In genomic region chr4:106571081-106571724, GRCm38 (mm10) we compare ENCODE assay signal across 27 mouse cellular contexts. TPM values are rescaled to one million over a fixed set of nuclear protein-coding genes. Genes with fewer than 3 reads are reported as not detected.
DNase-seq lines count a peak whose midpoint lies in the region; ATAC-seq and TF ChIP-seq lines count a peak whose summit lies in the region.
"Had no signal": no experiment of that assay in that cellular context is flagged by ENCODE, and none has a peak within 500 bp of the region (broad histone marks: within the 10 kb centered on the region; RNA-seq: fewer than 3 reads in every experiment).

No protein-coding gene starts in this region.

- TF ChIP-seq CTCF in liver, adult 2 months (IDR thresholded peaks at IDR 0.05; ENCODE audit: low read depth, low read length): no peak

- peaks cover 79% of the 10 kb centered on the region for H3K36me3 ChIP-seq in liver, adult 2 months (ENCODE audit: control insufficient read depth, insufficient read depth, low read length)
- peaks cover 100% of the 10 kb centered on the region for H3K36me3 ChIP-seq in liver, embryonic 12.5 days
- peaks cover 20% of the 10 kb centered on the region for H3K36me3 ChIP-seq in myocyte (ENCODE audit: control insufficient read depth, insufficient read depth)

- no peak overlapping the region for H3K9ac ChIP-seq in liver, adult 2 months (ENCODE audit: low read depth, low read length)
- H3K9ac ChIP-seq in liver, embryonic 12.5 days: no peak overlapping the region
- H3K9ac ChIP-seq: forebrain, embryonic 13.5 days; heart, embryonic 15.5 days; kidney, embryonic 15.5 days; liver, embryonic 14.5 days; midbrain, embryonic 15.5 days; neural tube, embryonic 15.5 days; stomach, embryonic 15.5 days had no signal

- H3K79me2 ChIP-seq in liver, adult 2 months (ENCODE audit: control insufficient read depth, insufficient read depth, low read length): peaks cover 19% of the 10 kb centered on the region; the same call in 1 of the 2 replicates
- H3K79me2 ChIP-seq in myocyte (ENCODE audit: control insufficient read depth, insufficient read depth): peaks cover 37% of the 10 kb centered on the region

- H3K27ac ChIP-seq in liver, adult 2 months (replicated peaks; ENCODE audit: insufficient read depth, low read depth, low read length): no peak overlapping the region
- H3K27ac ChIP-seq in liver, embryonic 12.5 days: no peak overlapping the region
- H3K27ac ChIP-seq: forebrain, embryonic 13.5 days; heart, embryonic 15.5 days; hindbrain, embryonic 10.5 days; kidney, embryonic 15.5 days; limb, embryonic 10.5 days; liver, embryonic 14.5 days; midbrain, embryonic 15.5 days; neural tube, embryonic 15.5 days; stomach, embryonic 15.5 days had no signal

- H3K27me3 ChIP-seq in liver, adult 2 months (ENCODE audit: control insufficient read depth, insufficient read depth, low read length): no peaks in the 10 kb centered on the region
- no peaks in the 10 kb centered on the region for H3K27me3 ChIP-seq in liver, embryonic 12.5 days (replicated peaks)
- no peaks in the 10 kb centered on the region for H3K27me3 ChIP-seq in myocyte (ENCODE audit: control insufficient read depth, insufficient read depth, insufficient read length)
- H3K27me3 ChIP-seq: forebrain, embryonic 13.5 days; heart, embryonic 15.5 days; kidney, embryonic 15.5 days; midbrain, embryonic 15.5 days; neural tube, embryonic 15.5 days; stomach, embryonic 15.5 days had no signal

- peak; percentile 44 for DNase-seq in liver, adult 2 months (ENCODE audit: extremely low read depth, low read depth, low spot score)
- DNase-seq in cerebellum, adult 11-12 months: peak; percentile 44
- DNase-seq in cerebellum, adult 9-11 months: peak; percentile 45
- no peak for DNase-seq in urinary bladder, adult 18-20 months (ENCODE audit: low spot score in 2 of 2)
- DNase-seq in kidney, adult 9 months: no peak
- DNase-seq: adrenal gland, adult 2 months; gastrocnemius, postnatal 25 days; kidney, postnatal 4 days; layer of hippocampus, adult 9-11 months; lung, postnatal 10 days; right cerebral cortex, postnatal 25 days; thymus, adult 2 months had no signal

- no peak for ATAC-seq in liver, embryonic 12.5 days
- ATAC-seq: forebrain, embryonic 13.5 days; midbrain, embryonic 15.5 days had no signal

- H3K9me3 ChIP-seq in liver, embryonic 12.5 days (replicated peaks): no peaks in the 10 kb centered on the region
- H3K9me3 ChIP-seq: forebrain, embryonic 13.5 days; heart, embryonic 15.5 days; hindbrain, embryonic 10.5 days; kidney, embryonic 15.5 days; limb, embryonic 10.5 days; midbrain, embryonic 15.5 days; neural tube, embryonic 15.5 days; stomach, embryonic 15.5 days had no signal

- no peak overlapping the region for H3ac ChIP-seq in myocyte (ENCODE audit: control insufficient read depth, insufficient read length)

- 61% methylated on average over 11 of the region's 11 CpGs for WGBS in liver, adult 2 months
- WGBS in liver, embryonic 12.5 days (ENCODE audit: insufficient replicate concordance): 86% methylated on average over 11 of the region's 11 CpGs

- no peak for TF ChIP-seq POLR2A in liver, adult 2 months (IDR thresholded peaks at IDR 0.05; ENCODE audit: extremely low read depth, insufficient read depth, low read length)
- no peak for TF ChIP-seq POLR2A in myocyte (IDR thresholded peaks at IDR 0.05; ENCODE audit: insufficient read length, low read depth)

- no peak overlapping the region for H3K4me3 ChIP-seq in liver, adult 2 months (ENCODE audit: insufficient read depth, low read depth, low read length)
- H3K4me3 ChIP-seq in liver, embryonic 12.5 days: no peak overlapping the region
- no peak overlapping the region for H3K4me3 ChIP-seq in myocyte
- H3K4me3 ChIP-seq: forebrain, embryonic 13.5 days; heart, embryonic 15.5 days; hindbrain, embryonic 10.5 days; kidney, embryonic 15.5 days; limb, embryonic 10.5 days; midbrain, embryonic 15.5 days; neural tube, embryonic 15.5 days; stomach, embryonic 15.5 days had no signal

- H3K4me2 ChIP-seq in liver, embryonic 12.5 days: no peak overlapping the region
- peak overlapping the region; percentile 46 for H3K4me2 ChIP-seq in myocyte (ENCODE audit: low read depth)
- H3K4me2 ChIP-seq: forebrain, embryonic 13.5 days; heart, embryonic 15.5 days; kidney, embryonic 15.5 days; midbrain, embryonic 15.5 days; neural tube, embryonic 15.5 days; stomach, embryonic 15.5 days had no signal

- H3K4me1 ChIP-seq in liver, adult 2 months (ENCODE audit: control insufficient read depth, insufficient read depth, low read length): no peaks in the 10 kb centered on the region; the same call in 1 of the 2 replicates
- 0 out of 2 replicates have a peak, but pooled peaks cover 11% of the 10 kb centered on the region for H3K4me1 ChIP-seq in liver, embryonic 12.5 days
- H3K4me1 ChIP-seq: forebrain, embryonic 13.5 days; hindbrain, embryonic 10.5 days; kidney, embryonic 15.5 days; neural tube, embryonic 15.5 days; stomach, embryonic 15.5 days had no signal

TF ChIP-seq in myocyte, 11 proteins besides CTCF, POLR2A, EP300 and RAD21:
- no peak for TF ChIP-seq POLR2AphosphoS2 (IDR thresholded peaks at IDR 0.05; ENCODE audit: insufficient read length, low read depth)
- no peak for TF ChIP-seq MAX (IDR thresholded peaks at IDR 0.05; ENCODE audit: low read depth)
- peak in 2 of 3 experiments; percentile 42 to 94 for TF ChIP-seq MYOG (IDR thresholded peaks at IDR 0.05; ENCODE audit: control insufficient read depth in 1 of 3, insufficient read depth in 1 of 3, insufficient read length in 2 of 3, low read depth in 2 of 3)
- peak in 2 of 3 experiments; percentile 81 to 85 for TF ChIP-seq MYOD1 (IDR thresholded peaks at IDR 0.05; ENCODE audit: control insufficient read depth in 1 of 3, insufficient read length in 2 of 3, low read depth in 2 of 3)
- TF ChIP-seq TCF12 (IDR thresholded peaks at IDR 0.05; ENCODE audit: insufficient read depth, poor library complexity, severe bottlenecking): peak; percentile 74
- peak; percentile 87 for TF ChIP-seq TCF3 (IDR thresholded peaks at IDR 0.05; ENCODE audit: insufficient read length, low read depth)
- no peak for TF ChIP-seq E2F4 (IDR thresholded peaks at IDR 0.05; ENCODE audit: insufficient read depth)
- peak; percentile 62 for TF ChIP-seq USF1 (IDR thresholded peaks at IDR 0.05; ENCODE audit: low read depth)

RNA-seq across cellular contexts. Expression of gene Dhcr24, which starts 10.4 kb away (rescaled TPM):
- total RNA-seq in liver, adult 2 months (2014; rRNA removed): 253 and 456 TPM in 2 replicates
- polyA plus RNA-seq in liver, adult 2 months (2012; rRNA removed): 676 and 851 TPM in 2 replicates
- polyA plus RNA-seq in liver, embryonic 12.5 days (2016; fragmentation: Nextera tagmentation; extraction: Ambion mirVana): 5.8 and 5.9 TPM in 2 replicates
- polyA plus RNA-seq in myocyte (2012; fragmentation: generic; extraction: Trizol): 116 TPM

RNA-seq across cellular contexts. Expression of gene Lexm, which starts 45.8 kb away (rescaled TPM):
- not detected in 2 replicates for total RNA-seq in liver, adult 2 months (2014; rRNA removed)
- not detected in 2 replicates for polyA plus RNA-seq in liver, adult 2 months (2012; rRNA removed)
- 0.17 and 0.26 TPM in 2 replicates for polyA plus RNA-seq in liver, embryonic 12.5 days (2016; fragmentation: Nextera tagmentation; extraction: Ambion mirVana)
- polyA plus RNA-seq in myocyte (2012; fragmentation: generic; extraction: Trizol): not detected
- total RNA-seq: adrenal gland, adult 2 months; gastrocnemius, postnatal 25 days; heart, adult 8-10 months; left cerebral cortex, adult 8-10 months; megakaryocyte-erythroid progenitor cell, adult 5-6 weeks had no signal
- polyA plus RNA-seq: adrenal gland, adult 2 months; forebrain, embryonic 13.5 days; heart, embryonic 15.5 days; kidney, embryonic 15.5 days; midbrain, embryonic 15.5 days; neural tube, embryonic 15.5 days; spleen, adult 2 months; stomach, embryonic 15.5 days; thymus, adult 2 months had no signal

RNA-seq across cellular contexts. Expression of gene Ttc22, which starts 51.0 kb away (rescaled TPM):
- 0.09 TPM in 1 of 2 replicates, not detected in the other for total RNA-seq in liver, adult 2 months (2014; rRNA removed)
- not detected in 2 replicates for polyA plus RNA-seq in liver, adult 2 months (2012; rRNA removed)
- 0.05 and 0.07 TPM in 2 replicates for polyA plus RNA-seq in liver, embryonic 12.5 days (2016; fragmentation: Nextera tagmentation; extraction: Ambion mirVana)
- 0.04 TPM for polyA plus RNA-seq in myocyte (2012; fragmentation: generic; extraction: Trizol)
- total RNA-seq: gastrocnemius, postnatal 25 days; megakaryocyte-erythroid progenitor cell, adult 5-6 weeks had no signal
- polyA plus RNA-seq: adrenal gland, adult 2 months; hindbrain, embryonic 10.5 days had no signal

Comparison
In these comparisons a context has a peak if more than half of its experiments do, and no peak if none do; other contexts are left out.
1. RNA of gene Dhcr24, which starts 10.4 kb away (polyA plus RNA-seq): 676 to 851 TPM in liver, adult 2 months and 116 TPM in myocyte (single experiment); 5.8 to 5.9 TPM in liver, embryonic 12.5 days; every median in the first group is over 10 times any median in the second.
2. DNase-seq: peak in liver, adult 2 months (single experiment), cerebellum, adult 11-12 months (single experiment) and cerebellum, adult 9-11 months (single experiment); none in urinary bladder, adult 18-20 months (0 of 2) and kidney, adult 9 months (single experiment).